Mouse (Mus musculus): Measurements from ENCODE around the gene Wdr38. TPM values are rescaled to one million over a fixed set of nuclear protein-coding genes. Genes with fewer than 3 reads are reported as not detected.

Wdr38 gene
- polyA plus RNA-seq, 3 experiments from 2014 or later, result 0.28 to 1.5 (median 0.63) TPM

Other genes with a start within 250 kb of the Wdr38 start
- gene Nr6a1, start 69.8 kb upstream of the Wdr38 start, polyA plus RNA-seq (2017; shearing (Covaris generic)), result under 1 TPM; 0.37 to 0.63 (median 0.54) TPM
- under 1 TPM in 1 of 3 experiments, not detected in 2; 0.12 TPM for gene Olfml2a, start 65.5 kb upstream of the Wdr38 start, polyA plus RNA-seq (2017; shearing (Covaris generic))
- gene Arpc5l, start 7.9 kb downstream of the Wdr38 start, polyA plus RNA-seq (2017; shearing (Covaris generic)), result 100 to 1,000 TPM; 111 to 141 (median 119) TPM
- gene Rpl35, start 8.1 kb downstream of the Wdr38 start, polyA plus RNA-seq (2017; shearing (Covaris generic)), result 1,000 to 10,000 TPM; 1,176 to 2,203 (median 2,023) TPM
- gene Golga1, start 68.1 kb downstream of the Wdr38 start, polyA plus RNA-seq (2017; shearing (Covaris generic)), result 10 to 100 TPM; 24.0 to 38.2 (median 35.3) TPM
- gene Scai, start 193.3 kb downstream of the Wdr38 start, polyA plus RNA-seq (2017; shearing (Covaris generic)), result 10 to 100 TPM in 2 of 3 experiments, 1 to 10 TPM in 1; 9.7 to 21.0 (median 14.3) TPM
- gene Ppp6c, start 229.0 kb downstream of the Wdr38 start, polyA plus RNA-seq (2017; shearing (Covaris generic)), result 100 to 1,000 TPM; 113 to 155 (median 122) TPM